Mouse (Mus musculus) left cerebral cortex, postnatal 10 days (tissue): ENCODE measurements around the gene Scube1. TPM values are rescaled to one million over a fixed set of nuclear protein-coding genes. Genes with fewer than 3 reads are reported as not detected.

Experiments used
- DNase-seq, 2 experiments: peaks; one replicate each; pipeline ENCODE4 v3.0.0; 2021 to 2022; ENCODE audit warnings: low spot score in 2 of 2, mixed read lengths in 1 of 2; ENCODE audit errors: extremely low spot score in 1 of 2
- intact Hi-C: fragments of 180-260 bp; cut with DNase I; formaldehyde crosslinking; loops from one replicate; pipeline ENCODE4 v1.15.1; 2025
- total RNA-seq, 2 experiments: library from RNA; stranded (reverse); gene quantifications; 2 replicates each; pipeline ENCODE4 v1.2.3; 2021

Gene Scube1
- total RNA-seq, 2 experiments from 2014 or later: 38.2 to 39.3 TPM

DNA sequence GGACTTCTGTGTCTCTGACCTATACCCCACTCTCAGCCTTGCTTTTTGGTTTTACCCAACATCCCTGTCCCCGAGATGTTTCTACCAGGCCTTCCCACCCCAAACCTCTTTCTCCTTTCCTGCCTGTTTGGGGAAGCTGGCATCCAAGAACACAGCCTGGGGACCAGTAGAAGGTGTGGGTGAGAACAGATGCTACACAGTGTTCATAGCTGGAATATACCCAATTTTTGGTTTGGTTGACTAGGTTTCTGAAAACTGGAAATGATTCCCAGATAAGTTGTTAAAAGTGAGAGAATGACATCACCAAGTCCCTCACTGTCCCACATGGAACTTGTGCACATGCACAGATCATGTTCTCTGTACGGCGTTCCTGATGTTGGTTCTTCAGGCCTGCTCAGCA lies 109.6 kb downstream of the Scube1 start:
- intact Hi-C loops: no loop called here
- DNase-seq: peak in 1 of 2 experiments; percentile 23

DNA sequence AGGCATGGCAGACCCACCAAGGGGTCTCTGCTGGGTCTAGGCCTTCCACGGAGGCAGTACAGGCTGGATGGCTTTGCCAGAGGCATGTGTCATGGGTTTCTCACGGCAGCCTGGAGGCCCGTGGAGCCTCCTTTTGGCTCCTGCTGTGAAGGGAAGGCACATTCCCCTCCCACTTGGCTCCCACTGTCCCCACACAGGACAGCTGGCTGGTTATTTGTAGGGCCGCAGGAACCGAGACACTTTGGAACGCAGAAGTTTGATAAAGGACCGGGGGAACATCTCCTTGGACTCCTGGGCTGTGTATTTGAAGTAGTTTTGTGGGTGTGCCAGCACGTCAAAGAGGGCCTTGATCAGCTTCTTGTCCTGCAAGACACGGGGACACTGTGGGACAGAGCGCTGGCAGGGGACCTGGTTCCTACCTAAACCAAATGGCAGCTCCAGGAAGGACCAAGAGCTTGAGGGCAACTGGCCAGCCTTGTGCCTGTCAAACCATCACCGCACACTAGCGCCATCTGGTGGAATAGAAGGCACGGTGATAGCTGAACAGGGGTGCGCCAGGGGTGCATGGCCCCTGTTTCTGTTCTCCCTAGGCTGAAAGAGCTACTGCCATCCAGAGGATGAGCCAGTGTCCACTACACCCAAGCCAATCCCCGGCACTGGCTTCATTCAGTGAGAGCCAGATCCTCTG lies 117.6 kb downstream of the Scube1 start:
- intact Hi-C loops: no loop called here
- DNase-seq: peak; percentile 26 to 81

DNA sequence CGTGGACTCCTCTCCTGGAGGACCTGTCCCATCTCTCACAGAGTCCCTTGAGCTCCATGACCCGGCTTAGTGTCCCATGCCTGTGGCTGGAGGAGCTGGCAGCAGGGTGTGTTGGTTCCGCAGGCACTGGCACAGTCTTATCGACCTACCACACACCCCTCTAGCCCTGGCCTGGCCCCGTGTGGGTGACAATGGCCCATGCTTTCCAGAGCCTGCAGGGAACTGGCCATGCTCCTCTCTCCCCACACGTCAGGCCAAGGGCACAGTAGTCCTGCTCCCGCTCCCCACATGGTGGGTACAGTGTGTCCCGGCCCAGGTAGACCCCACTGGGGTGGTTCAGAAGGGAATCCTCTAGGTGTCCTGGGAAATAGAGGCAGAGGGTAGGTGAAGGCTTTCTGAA lies 118.1 kb downstream of the Scube1 start:
- DNase-seq: no peak
- intact Hi-C loops: no loop called here

DNA sequence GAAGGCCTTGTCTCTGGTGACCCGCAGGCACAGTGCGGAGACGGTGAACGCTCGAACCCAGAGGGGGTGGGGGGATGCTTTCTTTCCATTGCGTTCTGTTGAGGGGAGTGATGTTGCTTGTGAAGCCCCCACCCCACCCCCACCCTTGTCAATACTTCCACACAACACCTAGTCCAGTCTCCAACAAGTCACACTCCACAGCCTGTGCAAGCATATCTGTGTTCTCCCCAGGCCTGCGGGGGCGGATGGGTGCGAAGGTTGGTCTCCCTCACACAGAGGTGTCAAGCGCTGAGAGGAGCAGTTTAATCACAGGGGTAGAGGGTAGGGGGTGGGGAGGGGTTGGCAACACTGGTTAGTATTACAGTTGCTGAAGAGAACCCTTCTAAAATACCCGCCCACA lies 118.6 kb downstream of the Scube1 start:
- intact Hi-C loops: no loop called here
- no peak for DNase-seq

DNA sequence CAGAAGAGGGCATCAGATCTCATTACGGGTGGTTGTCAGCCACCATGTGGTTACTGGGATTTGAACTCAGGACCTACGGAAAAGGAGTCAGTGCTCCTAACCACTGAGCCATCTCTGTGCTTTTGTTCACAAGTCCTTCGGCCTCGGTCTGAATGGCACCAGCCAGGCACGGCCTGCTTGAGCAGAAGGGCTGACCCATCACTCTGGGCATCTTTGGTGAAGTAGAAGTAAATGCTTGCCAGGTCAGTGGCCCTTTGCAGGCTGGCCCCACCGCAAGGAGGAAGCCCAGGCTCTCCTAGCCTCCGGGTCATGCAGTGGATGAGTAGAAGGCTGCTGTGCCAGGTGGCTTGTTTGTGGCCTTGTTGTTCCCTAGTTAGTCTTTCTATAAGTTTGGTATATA lies 121.4 kb downstream of the Scube1 start:
- no peak for DNase-seq
- intact Hi-C loops: no loop called here

DNA sequence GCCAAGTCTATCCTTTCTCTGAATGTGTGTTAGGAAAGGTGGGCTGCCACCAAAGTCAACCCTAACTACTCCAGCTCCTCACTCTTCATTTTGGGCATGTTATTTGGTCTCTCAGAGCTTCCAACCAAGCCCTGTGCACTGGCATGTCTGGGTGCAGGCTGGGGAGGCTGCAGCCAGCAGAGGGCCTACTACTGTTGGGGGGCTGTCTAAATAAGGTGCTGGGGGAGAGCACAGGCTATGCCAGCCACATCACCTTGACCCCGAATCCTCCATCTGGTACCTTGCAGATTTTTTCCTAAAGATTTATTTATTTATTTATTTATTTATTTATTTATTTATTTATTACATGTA lies 121.8 kb downstream of the Scube1 start:
- intact Hi-C loops: no loop called here
- DNase-seq: no peak

DNA sequence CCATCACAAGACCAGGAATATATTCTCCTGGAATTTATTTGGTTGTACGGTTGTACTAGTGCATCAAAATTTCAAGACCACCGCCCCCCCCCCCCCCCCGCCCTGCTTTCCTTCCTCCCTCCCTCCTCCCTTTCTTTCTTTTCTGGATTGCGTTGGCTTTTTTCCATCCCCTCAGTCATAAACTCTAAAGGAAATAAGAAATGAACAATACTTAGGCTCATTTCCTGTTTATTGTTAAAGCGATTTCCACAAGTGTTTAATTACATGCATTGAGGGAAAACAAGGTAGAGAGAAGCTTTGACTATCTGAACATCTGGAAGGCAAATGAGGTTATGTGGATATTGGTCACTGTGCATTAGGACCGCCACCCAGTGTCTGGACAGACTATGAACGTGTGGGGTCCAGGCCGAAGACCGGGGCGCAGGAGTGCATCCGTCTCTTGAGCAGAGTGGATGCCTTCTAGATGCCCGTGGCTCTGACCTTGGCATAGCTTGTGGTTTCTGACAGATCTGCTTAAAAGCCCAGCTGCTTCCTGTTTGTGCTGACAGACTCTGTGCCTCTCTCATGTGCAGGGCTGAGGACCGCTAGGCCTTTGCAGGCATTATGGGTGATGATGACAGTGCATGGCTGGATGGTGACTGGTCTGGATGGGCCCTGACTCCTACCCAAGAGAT lies 122.3 kb downstream of the Scube1 start:
- no peak for DNase-seq
- intact Hi-C loops: no loop called here

DNA sequence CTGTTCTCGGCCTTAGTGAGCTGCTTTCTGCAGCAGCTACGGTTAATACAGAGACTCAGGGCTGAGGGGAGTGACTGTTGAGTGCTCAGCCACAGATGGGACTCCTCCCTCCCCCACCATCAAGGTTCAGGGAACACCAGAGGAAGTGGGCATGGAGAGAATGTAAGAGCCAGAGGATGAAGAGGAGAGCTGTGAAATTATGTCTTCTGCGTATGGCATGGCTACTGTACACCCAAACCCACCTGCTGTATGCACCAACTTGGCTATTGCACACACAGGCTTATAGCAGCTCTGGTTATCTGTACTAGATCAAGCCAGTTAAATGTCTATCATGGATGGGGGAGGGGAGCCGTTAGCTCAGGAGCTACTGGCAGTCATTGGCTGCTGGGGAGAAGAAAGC lies 123.6 kb downstream of the Scube1 start:
- intact Hi-C loops: no loop called here
- no peak for DNase-seq

DNA sequence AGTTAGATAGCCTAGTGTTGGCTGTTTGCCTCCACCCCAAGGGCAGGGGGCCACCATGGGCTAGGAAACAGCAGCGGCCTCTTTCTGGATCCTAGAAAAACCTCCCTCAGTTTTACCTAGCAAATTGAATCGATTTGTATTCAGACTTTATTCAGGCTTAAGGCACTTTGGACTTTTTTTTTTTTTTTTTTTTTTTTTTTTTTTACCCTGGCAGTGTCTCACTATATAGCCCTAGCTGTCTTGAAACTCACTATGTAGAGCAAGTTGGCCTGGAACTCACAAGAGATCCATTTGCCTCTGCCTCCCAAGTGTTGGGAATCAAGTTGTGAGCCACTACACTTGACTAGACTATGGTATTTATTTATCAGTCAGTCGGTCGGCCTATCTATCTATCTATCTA lies 128.0 kb downstream of the Scube1 start:
- DNase-seq: no peak
- intact Hi-C loops: no loop called here

DNA sequence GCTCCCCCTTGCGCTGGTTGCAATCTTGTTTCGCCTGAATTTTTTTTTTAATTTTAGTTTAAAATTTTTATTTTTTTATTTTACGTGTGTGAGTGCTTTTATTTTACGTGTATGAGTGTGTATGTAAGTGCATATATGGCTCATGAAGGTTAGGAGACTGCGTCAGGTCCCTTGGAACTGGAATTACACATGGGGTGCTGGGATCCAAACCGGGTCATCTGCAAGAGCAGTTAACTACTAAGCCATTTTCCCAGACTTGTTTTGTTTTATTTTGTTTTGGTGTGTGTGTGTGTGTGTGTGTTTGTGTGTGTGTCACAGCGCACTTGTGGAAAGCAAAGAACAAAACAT lies 129.5 kb downstream of the Scube1 start:
- intact Hi-C loops: no loop called here
- no peak for DNase-seq

DNA sequence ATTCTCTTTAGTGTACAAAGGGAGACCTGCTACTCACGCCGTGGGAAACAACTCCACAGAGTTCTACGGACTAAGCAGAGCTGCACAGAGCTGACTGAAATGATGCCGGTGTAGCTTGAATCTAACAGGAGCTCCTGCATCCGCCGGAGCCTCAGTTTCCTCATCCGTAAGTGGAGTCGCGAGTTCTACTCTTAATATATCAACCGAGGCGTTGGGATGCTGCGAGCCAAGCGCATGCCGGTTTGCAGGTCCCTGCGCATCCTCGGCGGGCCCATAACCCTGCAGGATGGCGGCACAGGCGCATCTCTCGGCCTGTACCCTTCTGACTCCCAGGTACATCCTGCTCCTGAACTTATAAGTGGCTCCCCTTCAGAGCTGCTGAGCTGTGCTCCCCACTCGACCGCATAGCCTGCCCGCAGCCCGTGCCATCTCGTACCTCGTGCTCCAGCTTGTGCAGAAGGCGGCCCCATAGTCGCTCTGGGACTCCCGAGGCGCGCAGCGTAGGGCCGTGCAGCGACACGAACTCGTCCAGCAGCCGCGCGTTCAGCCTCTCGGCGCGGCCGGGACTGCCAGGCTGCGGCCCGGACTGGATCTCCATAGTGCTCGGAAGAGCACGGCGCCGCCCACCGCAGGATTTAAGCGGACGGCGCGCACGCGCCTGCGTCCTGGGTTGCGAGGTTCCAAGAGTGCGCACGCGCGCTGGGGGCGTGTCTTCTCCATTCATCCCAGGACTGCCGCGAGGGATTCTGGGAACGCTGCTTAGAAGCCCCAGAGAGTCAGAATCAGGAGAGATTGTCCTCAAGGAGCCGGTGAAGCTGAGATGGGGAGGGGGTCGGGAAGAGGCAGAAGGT lies 130.1 kb downstream of the Scube1 start, which contains the start of gene Ttll12:
Gene Ttll12, minus strand, starts transcription at position 645 of the 851 bp plus-strand sequence.
- intact Hi-C loops: no loop called here
- peak; percentile 93 to 97 for DNase-seq

DNA sequence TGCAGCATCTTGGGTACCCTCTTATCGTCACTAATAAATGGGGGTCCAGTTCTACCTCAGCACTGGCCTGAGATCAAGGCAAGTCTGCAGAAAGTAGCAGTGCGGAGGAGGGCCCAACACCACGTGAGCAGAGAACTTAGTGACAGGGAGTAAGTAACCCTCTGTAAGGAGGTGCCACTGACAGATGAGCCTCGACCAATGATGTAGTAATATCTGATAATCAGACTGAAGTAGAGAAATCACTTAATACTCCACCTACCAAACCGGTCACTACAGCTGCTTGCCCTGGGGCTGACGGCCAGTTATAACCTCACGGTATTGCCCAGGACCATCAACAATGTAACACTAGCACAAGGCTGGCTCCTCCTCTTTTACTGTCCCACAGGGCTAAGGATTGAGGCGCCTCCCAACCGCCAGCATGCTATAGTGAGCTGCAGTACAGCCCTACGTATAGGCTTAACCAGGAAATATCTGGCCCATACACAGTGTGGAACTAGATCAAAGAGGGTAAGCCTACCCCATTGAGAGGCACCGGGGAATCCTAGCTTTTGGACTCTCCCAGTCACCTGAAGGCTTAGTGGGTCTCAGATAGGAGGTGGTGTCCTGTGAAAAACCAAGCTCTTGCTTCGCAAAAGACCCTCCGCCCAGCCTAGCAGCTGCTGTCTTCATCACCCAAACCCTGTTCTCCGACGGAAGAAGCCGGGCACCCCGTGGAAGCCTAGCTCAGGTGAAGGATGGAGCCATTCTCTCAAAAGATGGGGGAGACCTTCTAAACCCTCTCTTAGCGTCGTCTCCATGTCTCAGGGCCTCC lies 130.9 kb downstream of the Scube1 start:
- no peak for DNase-seq
- intact Hi-C loops: no loop called here

DNA sequence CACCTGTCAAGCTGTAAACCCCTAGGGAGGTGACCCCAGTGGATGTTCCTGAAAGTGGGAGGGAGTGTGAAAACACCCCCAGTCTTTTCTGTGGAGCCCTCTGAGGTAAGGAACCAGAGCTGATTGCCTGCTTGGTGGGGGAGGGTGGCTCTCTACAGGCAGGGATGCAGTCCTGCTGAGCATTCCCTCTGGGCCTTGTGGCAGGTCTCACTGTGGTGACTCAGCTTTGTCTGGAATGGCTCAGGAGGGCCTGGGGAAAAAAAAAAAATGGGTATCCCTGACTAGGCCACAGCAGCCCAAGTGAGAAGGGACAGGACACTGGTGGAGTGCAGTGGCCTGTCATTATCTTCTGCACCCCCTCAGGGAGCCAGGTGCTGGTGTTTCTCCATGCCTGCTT lies 131.6 kb downstream of the Scube1 start:
- intact Hi-C loops: no loop called here
- no peak for DNase-seq

DNA sequence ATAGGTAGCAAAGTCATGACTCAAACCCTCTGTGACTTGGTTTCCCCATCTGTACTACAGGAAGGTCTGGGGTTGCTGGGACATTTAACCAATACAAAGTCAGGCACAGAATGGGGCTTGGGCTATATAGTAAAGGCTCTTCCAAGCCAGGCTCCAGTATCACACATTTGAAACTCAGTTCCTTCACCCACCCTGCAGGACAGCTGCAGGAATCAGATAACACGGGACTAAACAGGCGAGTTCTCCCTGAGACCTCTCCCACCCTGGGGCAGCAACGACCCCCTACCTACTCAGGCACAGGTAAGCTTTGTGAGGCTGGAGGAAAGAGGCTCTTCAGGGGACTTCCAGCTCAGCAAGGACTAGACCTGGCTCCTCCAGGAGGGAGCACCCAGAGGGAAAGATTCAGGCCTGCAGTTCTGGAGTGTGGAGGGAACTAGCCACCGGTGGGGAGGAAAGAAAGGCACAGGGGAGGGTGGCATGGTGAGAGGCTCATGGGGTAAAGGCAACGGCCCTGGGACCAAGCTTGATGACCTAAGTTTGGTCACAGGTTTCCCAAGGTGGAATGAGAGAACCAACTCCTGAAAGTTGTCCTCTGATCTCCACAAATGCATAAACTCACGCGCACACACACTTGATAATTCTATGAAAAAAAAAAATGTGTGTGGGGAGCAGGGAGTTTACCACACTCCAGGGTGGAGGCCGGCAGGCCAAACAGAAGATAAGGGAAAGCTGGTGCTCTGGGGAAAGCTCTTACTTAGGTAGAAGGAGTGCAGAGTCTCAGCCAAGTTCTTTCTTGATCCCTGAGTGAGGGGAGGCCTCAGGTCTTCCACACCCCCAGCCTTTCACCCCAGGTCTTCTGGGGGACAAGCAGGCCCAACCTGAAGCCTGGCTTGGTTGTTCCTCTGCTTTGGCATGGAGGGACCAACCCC lies 132.3 kb downstream of the Scube1 start:
- intact Hi-C loops: no loop called here

DNA sequence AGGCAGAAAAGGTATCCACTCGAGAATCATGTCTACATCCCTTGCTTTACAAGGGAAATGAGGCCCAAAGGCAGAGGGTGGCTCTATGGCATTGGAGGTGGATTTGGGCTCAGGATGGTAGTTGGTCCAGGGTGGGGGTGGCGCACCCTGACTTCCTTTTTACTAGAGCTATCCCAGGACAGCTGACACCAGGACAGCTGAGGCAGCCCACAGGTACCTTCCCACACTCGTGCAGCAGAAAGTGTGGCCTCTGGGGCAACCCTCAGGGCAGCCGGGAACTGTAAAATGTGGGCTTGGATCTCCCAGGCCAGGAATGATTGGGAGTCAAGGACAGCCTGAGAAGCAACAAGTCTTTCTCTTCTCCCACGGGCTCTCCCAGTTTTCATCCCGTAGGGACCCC lies 133.1 kb downstream of the Scube1 start:
- intact Hi-C loops: no loop called here
- no peak for DNase-seq

More for the DNA sequence above, 132.3 kb downstream of the Scube1 start:
- DNase-seq: no peak

DNA sequence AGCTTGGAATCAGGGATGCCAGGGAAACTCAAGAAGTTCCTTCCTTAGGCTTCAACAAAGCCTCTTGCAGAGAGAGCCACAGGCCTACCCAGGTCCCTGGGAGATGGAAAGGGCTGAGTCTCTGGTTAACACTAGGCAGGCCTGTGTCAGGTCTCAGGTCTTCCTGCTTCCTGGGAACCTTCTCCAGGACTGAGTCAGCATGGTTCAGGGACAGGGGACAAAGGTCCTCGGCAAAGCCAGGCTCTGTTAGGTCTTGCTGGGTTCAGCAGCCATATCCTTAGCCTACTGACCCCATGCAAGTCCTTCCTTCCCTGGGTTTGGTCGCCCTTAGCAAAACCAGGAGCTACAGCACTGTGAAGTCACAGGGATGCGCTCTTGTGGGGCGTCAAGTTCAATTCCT lies 134.0 kb downstream of the Scube1 start:
- DNase-seq: no peak
- intact Hi-C loops: no loop called here

DNA sequence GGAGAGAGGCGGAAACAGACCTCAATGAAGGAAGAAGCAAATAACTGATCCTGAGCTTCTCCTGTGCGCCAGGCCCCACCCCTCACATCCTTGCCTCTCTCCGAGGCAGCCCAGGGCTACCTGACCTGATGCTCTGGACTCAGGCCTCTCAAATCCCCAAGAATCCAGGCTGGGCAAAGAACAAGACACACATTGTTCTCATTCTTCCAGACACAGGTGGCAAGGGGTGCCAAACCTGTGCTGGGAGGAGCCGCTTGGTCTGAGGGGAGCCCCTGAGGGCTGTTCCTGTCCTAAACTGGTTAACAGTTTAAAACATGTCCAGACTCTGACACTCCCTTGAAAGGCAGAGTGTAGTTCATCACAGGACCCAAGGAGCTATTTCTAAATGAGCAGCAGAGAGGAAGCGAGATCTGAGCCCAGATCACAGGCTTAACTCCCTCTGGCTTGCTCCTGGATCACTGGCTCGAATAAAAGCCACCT lies 140.0 kb downstream of the Scube1 start:
- intact Hi-C loops: no loop called here
- no peak for DNase-seq
